Mouse (Mus musculus): Measurements from ENCODE around the gene Morf4l2. TPM values are rescaled to one million over a fixed set of nuclear protein-coding genes. Genes with fewer than 3 reads are reported as not detected.
"Not testable (repeated sequence)": the region's sequence is repeated elsewhere in the genome, so short reads cannot be mapped to it uniquely, and the experiment has no call there.

Gene Morf4l2
- total RNA-seq, 1 experiment from 2014 or later, result 145 TPM

DNA sequence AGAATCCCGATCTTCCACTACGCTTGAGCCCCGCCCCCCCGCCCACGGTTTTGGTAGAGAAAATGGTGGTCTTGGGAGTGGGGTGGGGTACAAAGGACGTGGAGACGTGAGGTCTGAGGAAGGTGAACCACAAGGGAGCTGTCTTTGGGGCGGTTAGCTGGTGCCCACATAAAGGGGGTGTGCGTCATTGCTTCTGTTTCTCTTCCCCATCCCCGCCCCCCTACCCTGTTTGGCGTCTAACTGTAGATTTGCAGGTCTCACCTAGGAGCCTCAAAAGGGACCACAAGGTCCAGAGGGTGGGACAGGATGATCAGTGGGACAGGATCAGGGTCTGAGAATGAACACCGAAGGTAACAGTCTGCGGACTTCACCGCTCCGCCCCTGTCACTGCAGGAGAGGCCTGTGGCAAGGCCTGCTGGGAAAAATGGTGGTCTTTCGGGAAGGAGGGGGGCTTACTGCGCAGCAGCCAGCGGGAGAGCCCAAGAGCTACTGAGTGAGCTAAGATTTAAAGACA is 35.3 kb downstream of the Morf4l2 start:
- peak; percentile 51; the same call in 1 of the 2 replicates for ATAC-seq (ENCODE audit: extremely low read depth, insufficient number of reproducible peaks, low FRiP score, poor library complexity, severe bottlenecking)

DNA sequence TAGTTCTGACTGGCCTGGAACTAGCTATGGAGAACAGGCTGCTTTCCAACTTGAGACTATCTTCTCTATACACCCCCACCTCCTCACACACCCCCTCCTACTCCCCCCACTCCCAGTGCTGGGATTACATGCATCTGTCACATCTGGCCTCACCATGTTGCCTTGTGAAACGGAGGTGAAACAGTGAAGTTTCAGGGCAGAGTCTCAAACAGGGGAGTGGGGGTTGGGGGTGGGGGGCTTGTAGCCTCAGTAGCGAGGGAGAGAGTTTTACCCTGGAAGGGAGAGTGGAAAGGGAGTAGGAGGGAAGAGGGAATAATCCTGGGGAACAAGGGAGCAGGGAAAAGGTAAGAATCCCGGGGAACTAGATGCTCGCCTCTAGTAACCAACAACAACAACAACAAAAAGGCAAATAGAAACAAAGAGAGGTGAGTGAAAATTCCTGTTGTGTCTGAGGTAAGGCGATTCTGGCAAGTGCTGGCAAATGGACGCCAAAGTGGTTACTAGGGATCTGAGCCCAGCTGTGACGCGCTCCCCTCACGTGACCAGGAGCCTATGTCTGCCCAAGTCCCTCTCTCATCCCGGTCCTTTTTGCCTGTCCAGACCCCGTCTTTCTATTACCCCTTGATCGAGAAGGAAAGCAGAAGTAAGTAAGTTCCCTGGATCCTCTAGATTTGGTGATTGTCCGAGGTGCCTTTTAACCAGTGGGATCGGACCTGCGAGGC is 35.9 kb downstream of the Morf4l2 start, which contains the start of gene Tceal1:
TSS of gene Tceal1 (plus strand) at position 537 of the 722 bp plus-strand sequence.
- no peak for ATAC-seq (ENCODE audit: extremely low read depth, insufficient number of reproducible peaks, low FRiP score, poor library complexity, severe bottlenecking)

- no peak for ATAC-seq (ENCODE audit: extremely low read depth, insufficient number of reproducible peaks, low FRiP score, poor library complexity, severe bottlenecking)
These were observed 50.3 kb downstream of the Morf4l2 start for GRCm38 (mm10) chrX:136693196-136693595.

DNA sequence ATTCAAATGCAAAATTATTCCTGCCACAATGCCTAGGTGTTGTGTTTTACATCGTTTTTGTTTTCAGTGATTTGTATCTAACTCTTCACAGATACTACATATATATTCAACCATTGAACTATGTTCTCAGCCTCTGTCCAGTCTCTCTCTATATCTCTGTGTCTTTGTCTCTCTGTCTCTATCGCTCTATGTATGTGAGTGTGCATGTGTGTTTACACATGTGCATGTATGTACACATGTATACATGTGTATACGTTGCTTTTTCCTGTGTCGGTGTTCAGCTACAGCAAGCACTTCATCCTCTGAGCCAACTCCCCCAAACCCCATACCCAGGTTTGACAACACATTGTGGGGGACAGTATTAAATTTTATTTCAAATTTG is 51.2 kb downstream of the Morf4l2 start:
- no peak for ATAC-seq (ENCODE audit: extremely low read depth, insufficient number of reproducible peaks, low FRiP score, poor library complexity, severe bottlenecking)

DNA sequence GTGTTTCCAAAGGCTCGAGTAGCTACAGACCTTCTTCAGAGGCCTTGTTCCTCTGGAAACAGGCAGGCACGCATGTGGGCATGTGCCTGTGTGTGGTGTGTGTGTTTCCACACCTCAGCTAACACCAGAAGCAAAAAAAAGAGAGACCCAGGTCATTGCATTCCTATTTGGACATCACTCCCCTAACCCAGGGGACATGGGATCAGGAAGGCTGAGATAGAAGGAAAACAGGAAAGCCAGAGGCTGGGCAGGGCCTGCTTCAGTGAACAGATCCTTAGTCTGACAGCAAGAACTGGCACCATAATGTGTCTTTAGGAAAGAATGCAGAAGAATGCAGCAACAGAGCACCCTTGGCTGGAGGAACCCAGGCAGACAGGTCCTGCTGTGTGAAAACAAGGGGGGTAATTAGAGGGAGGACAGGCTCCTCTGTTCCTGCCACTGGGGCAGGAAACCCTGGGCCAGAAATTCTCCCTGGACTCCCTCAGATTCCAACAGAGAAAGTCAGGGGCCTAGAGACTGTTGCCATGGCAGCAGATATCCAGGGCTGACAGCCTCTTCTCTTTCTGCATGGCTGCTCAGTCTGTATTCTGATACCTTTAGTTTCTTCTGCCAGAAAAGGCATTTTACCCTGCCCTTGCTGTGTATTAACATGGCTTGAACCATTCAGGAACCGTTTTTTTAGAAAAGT is 51.7 kb downstream of the Morf4l2 start:
- not testable (repeated sequence) for ATAC-seq (ENCODE audit: extremely low read depth, insufficient number of reproducible peaks, low FRiP score, poor library complexity, severe bottlenecking)

Other genes with a start within 250 kb of the Morf4l2 start
- gene Kir3dl1, start 225.7 kb downstream of the Morf4l2 start, total RNA-seq (2017), result not detected in 2 replicates
- not detected in 2 replicates for gene Kir3dl2, start 199.6 kb downstream of the Morf4l2 start, total RNA-seq (2017)
- gene Tceal3, start 152.8 kb downstream of the Morf4l2 start, total RNA-seq (2017), result not detected in 2 replicates
- 0.12 and 0.35 TPM in 2 replicates for gene Tceal1, start 35.7 kb downstream of the Morf4l2 start, total RNA-seq (2017)
- gene Glra4, start 36.5 kb upstream of the Morf4l2 start, total RNA-seq (2017), result not detected in 2 replicates
- gene Plp1, start 79.0 kb upstream of the Morf4l2 start, total RNA-seq (2017), result 4.2 and 4.4 TPM in 2 replicates
- not detected in 2 replicates for gene Rab9b, start 125.1 kb upstream of the Morf4l2 start, total RNA-seq (2017)
- not detected in 2 replicates for gene H2bfm, start 183.6 kb upstream of the Morf4l2 start, total RNA-seq (2017)
- gene Tmsb15b2, start 231.8 kb upstream of the Morf4l2 start, total RNA-seq (2017), result 31.6 TPM in 1 of 2 replicates, not detected in the other
- gene Tmsb15l, start 233.2 kb upstream of the Morf4l2 start, total RNA-seq (2017), result 3.7 and 6.6 TPM in 2 replicates
- gene Tmsb15b1, start 233.2 kb upstream of the Morf4l2 start, total RNA-seq (2017), result 5.3 and 7.0 TPM in 2 replicates
- 6.9 and 8.6 TPM in 2 replicates for gene Zcchc18, start 249.5 kb upstream of the Morf4l2 start, total RNA-seq (2017)